ENCODE assay signal across 8 mouse cellular contexts in genomic region chr17:35438885-35439284, GRCm38 (mm10). TPM values are rescaled to one million over a fixed set of nuclear protein-coding genes. Genes with fewer than 3 reads are reported as not detected.
A peak's percentile ranks its signal among the peaks of the same experiment; 100 is the strongest.
DNase-seq lines count a peak whose midpoint lies in the region; ATAC-seq and TF ChIP-seq lines count a peak whose summit lies in the region.
"Not testable (repeated sequence)": the region's sequence is repeated elsewhere in the genome, so short reads cannot be mapped to it uniquely, and the experiment has no call there.

H2-Q7 (plus strand) TSS chr17:35439155.

- H3K4me2 ChIP-seq in liver, embryonic 13.5 days = peak within 1 kb of the TSS; percentile 61

- intact Hi-C loops in heart, postnatal 25 days (cut with DNase I) = not testable (repeated sequence)

- not testable (repeated sequence) for H3K9me3 ChIP-seq in liver, embryonic 13.5 days (replicated peaks)

- not testable (repeated sequence) for H3K9ac ChIP-seq in liver, embryonic 13.5 days

- DNase-seq in CD8-positive naive resting alpha-beta T cell, adult 2 months (ENCODE audit: low read depth in 2 of 2, low spot score in 2 of 2) = peak; percentile 86 to 93
- peak; percentile 37 to 49 for DNase-seq in cerebellum, adult 2 months
- DNase-seq in forelimb bud, embryonic 11.5 days (ENCODE audit: low read depth, low spot score) = peak; percentile 63
- DNase-seq in heart, postnatal 25 days (ENCODE audit: low spot score) = peak; percentile 59
- peak; percentile 84 to 87 for DNase-seq in kidney, postnatal 4 days
- not testable (repeated sequence) for DNase-seq in liver, embryonic 13.5 days
- DNase-seq in naive thymus-derived CD4-positive, alpha-beta T cell, adult 2 months (ENCODE audit: low read depth) = peak; percentile 93
- DNase-seq in spleen, postnatal 36 days (ENCODE audit: low spot score in 2 of 2) = peak; percentile 94 to 96

- TF ChIP-seq POLR2A in cerebellum, adult 2 months (IDR thresholded peaks at IDR 0.05; ENCODE audit: borderline replicate concordance, insufficient read depth, low read length) = not testable (repeated sequence)

- H3K27ac ChIP-seq in cerebellum, adult 2 months (ENCODE audit: insufficient read depth, low read length); liver, embryonic 13.5 days: not testable (repeated sequence)

- H3K36me3 ChIP-seq in liver, embryonic 13.5 days = not testable (repeated sequence)

- not testable (repeated sequence) for H3K4me1 ChIP-seq in cerebellum, adult 2 months (ENCODE audit: control insufficient read depth, insufficient read depth, low read length); liver, embryonic 13.5 days (replicated peaks)

- H3K27me3 ChIP-seq in cerebellum, adult 2 months (ENCODE audit: control insufficient read depth, insufficient read depth, low read length) = not testable (repeated sequence)
- peaks cover 32% of the 10 kb centered on the region for H3K27me3 ChIP-seq in liver, embryonic 13.5 days

- peak; percentile 75 for ATAC-seq in liver, embryonic 13.5 days (ENCODE audit: low read depth)

- TF ChIP-seq CTCF in cerebellum, adult 2 months (IDR thresholded peaks at IDR 0.05; ENCODE audit: borderline replicate concordance, insufficient read depth, low read depth, low read length) = not testable (repeated sequence)

- 5% methylated on average over 18 of the region's 18 CpGs for WGBS in cerebellum, adult 2 months
- 4% methylated on average over 18 of the region's 18 CpGs for WGBS in liver, embryonic 13.5 days (ENCODE audit: insufficient replicate concordance)

- H3K4me3 ChIP-seq in cerebellum, adult 2 months (replicated peaks; ENCODE audit: insufficient read depth, low read depth, low read length) = peak within 1 kb of the TSS; percentile 34
- H3K4me3 ChIP-seq in liver, embryonic 13.5 days (replicated peaks) = peak within 1 kb of the TSS; percentile 46

RNA-seq across cellular contexts. Expression of gene H2-Q7, which starts in this region (rescaled TPM):
- 1.9 and 2.6 TPM in 2 replicates for polyA plus RNA-seq in cerebellum, adult 2 months (2012; rRNA removed)
- 1 to 10 TPM; 1.3 to 1.4 TPM for total RNA-seq in heart, postnatal 25 days (2021)
- polyA plus RNA-seq in liver, embryonic 13.5 days (2015; fragmentation: Nextera tagmentation; extraction: Ambion mirVana) = 23.9 and 24.6 TPM in 2 replicates
